Mouse (Mus musculus) C2C12 (cell line): ENCODE measurements at regions not wholly inside any gene's neighbourhood (a gene's known extent, or its start where the extent isn't known, plus 50 kb on each side); places are given as distances from the start of the nearest gene placed in this dataset.

Experiments used
- CEBPB ChIP-seq: IDR thresholded peaks from one replicate; pipeline ENCODE4 v1.6.1; 2011; ENCODE audit warnings: low read depth, mild to moderate bottlenecking, control low read depth, moderate library complexity
- CTCF ChIP-seq: IDR thresholded peaks from one replicate; pipeline ENCODE4 v1.5.1; 2011; ENCODE audit not compliant: control insufficient read depth, insufficient read depth, insufficient read length
- FOSL1 ChIP-seq: IDR thresholded peaks from one replicate; pipeline ENCODE4 v1.8.0; 2011; ENCODE audit warnings: mild to moderate bottlenecking, low read length; ENCODE audit not compliant: poor library complexity, insufficient read depth, severe bottlenecking
- MAX ChIP-seq: IDR thresholded peaks from one replicate; pipeline ENCODE4 v1.6.1; 2011; ENCODE audit warnings: mild to moderate bottlenecking, control low read depth
- MYOD1 ChIP-seq: IDR thresholded peaks from one replicate; pipeline ENCODE4 v1.6.1; 2011; ENCODE audit warnings: low read depth; ENCODE audit not compliant: control insufficient read depth, insufficient read length
- MYOG ChIP-seq: IDR thresholded peaks from one replicate; pipeline ENCODE4 v1.6.1; 2011; ENCODE audit not compliant: control insufficient read depth, insufficient read length; ENCODE audit errors: extremely low read depth
- USF1 ChIP-seq: IDR thresholded peaks from one replicate; pipeline ENCODE4 v1.6.1; 2011; ENCODE audit warnings: low read depth, mild to moderate bottlenecking, control low read depth, moderate library complexity

GRCm38 (mm10) chr13:28832855-28833699 is 120.4 kb downstream of the Sox4 start:
- TF ChIP-seq MAX: no peak
- no peak for TF ChIP-seq CTCF
- no peak for TF ChIP-seq USF1
- no peak for TF ChIP-seq CEBPB
- TF ChIP-seq MYOG: no peak
- TF ChIP-seq MYOD1: no peak
- TF ChIP-seq FOSL1: no peak
